Mouse (Mus musculus) lung, adult 2 months (tissue): Measurements from ENCODE around the gene Ankrd44. TPM values are rescaled to one million over a fixed set of nuclear protein-coding genes. Genes with fewer than 3 reads are reported as not detected.

Experiments used
- DNase-seq: peaks from one replicate; pipeline ENCODE4 v3.0.0; 2022
- H3K4me1 ChIP-seq: fragments of 200-500 bp; 2 replicates; pipeline ENCODE4 v1.6.1; 2011; ENCODE audit warnings: low read length; ENCODE audit not compliant: control insufficient read depth, insufficient read depth
- H3K4me3 ChIP-seq: fragments of 200-500 bp; replicated peaks from 2 replicates; pipeline ENCODE3; 2011; ENCODE audit warnings: low read depth, mild to moderate bottlenecking, control low read depth, low read length; ENCODE audit errors: extremely low read depth
- CTCF ChIP-seq: fragments of 200-500 bp; IDR thresholded peaks from 2 replicates; pipeline ENCODE4 v1.5.1; 2011; ENCODE audit warnings: mild to moderate bottlenecking, low read length, control low read depth; ENCODE audit not compliant: insufficient read depth
- POLR2A ChIP-seq: fragments of 200-500 bp; IDR thresholded peaks from 2 replicates; pipeline ENCODE4 v1.6.1; 2011; ENCODE audit warnings: low read depth, mild to moderate bottlenecking, control low read depth, low read length, borderline replicate concordance; ENCODE audit errors: extremely low read depth
- WGBS: fragments of 180-500 bp; shearing (Covaris S2); methylation state at CpG from one replicate; pipeline ENCODE4 v1.1.7; 2018; 5-methylcytosine and 5-hydroxymethylcytosine counted together
- polyA plus RNA-seq: library from polyadenylated mRNA; depleted of rRNA; stranded (reverse); fragments of >200 nt; gene quantifications from 2 replicates; pipeline ENCODE4 v1.2.3, GENCODE M21; 2012

Ankrd44 gene
- polyA plus RNA-seq, 1 experiment = 67.3 TPM

- peaks cover 11% of the 10 kb centered on the region for H3K4me1 ChIP-seq
- no peak overlapping the region for H3K4me3 ChIP-seq
- TF ChIP-seq POLR2A (no peak), CTCF (no peak)
- no peak for DNase-seq
- WGBS = 74% methylated on average over 1 of the region's 1 CpGs
These were observed 246.6 kb downstream of the Ankrd44 start for GRCm38 (mm10) chr1:54679556-54679955.

- 80% methylated on average over 1 of the region's 1 CpGs for WGBS
- H3K4me3 ChIP-seq = no peak overlapping the region
- peaks cover 8% of the 10 kb centered on the region for H3K4me1 ChIP-seq
- TF ChIP-seq CTCF (no peak), POLR2A (no peak)
- no peak for DNase-seq
These were observed 248.2 kb downstream of the Ankrd44 start for GRCm38 (mm10) chr1:54678037-54678436.

- DNase-seq = no peak
- 60% methylated on average over 5 of the region's 5 CpGs for WGBS
- TF ChIP-seq CTCF = no peak
- no peak for TF ChIP-seq POLR2A
- Histone ChIP-seq H3K4me1 (peaks cover 6% of the 10 kb centered on the region; the same call in 1 of the 2 replicates), H3K4me3 (no peak overlapping the region)
These were observed 250.7 kb downstream of the Ankrd44 start for GRCm38 (mm10) chr1:54675478-54675877.

- Histone ChIP-seq H3K4me3 (no peak overlapping the region), H3K4me1 (no peaks in the 10 kb centered on the region; the same call in 1 of the 2 replicates)
- DNase-seq = no peak
- WGBS = 63% methylated on average over 2 of the region's 2 CpGs
- TF ChIP-seq POLR2A = no peak
- TF ChIP-seq CTCF = no peak
These were observed 258.2 kb downstream of the Ankrd44 start for GRCm38 (mm10) chr1:54667991-54668390.

- no peaks in the 10 kb centered on the region; the same call in 1 of the 2 replicates for H3K4me1 ChIP-seq
- 62% methylated on average over 8 of the region's 8 CpGs for WGBS
- no peak for DNase-seq
- peak; percentile 49; the same call in 1 of the 2 replicates for TF ChIP-seq CTCF
- no peak for TF ChIP-seq POLR2A
- H3K4me3 ChIP-seq = no peak overlapping the region
These were observed 260.4 kb downstream of the Ankrd44 start for GRCm38 (mm10) chr1:54665582-54666405.

DNA sequence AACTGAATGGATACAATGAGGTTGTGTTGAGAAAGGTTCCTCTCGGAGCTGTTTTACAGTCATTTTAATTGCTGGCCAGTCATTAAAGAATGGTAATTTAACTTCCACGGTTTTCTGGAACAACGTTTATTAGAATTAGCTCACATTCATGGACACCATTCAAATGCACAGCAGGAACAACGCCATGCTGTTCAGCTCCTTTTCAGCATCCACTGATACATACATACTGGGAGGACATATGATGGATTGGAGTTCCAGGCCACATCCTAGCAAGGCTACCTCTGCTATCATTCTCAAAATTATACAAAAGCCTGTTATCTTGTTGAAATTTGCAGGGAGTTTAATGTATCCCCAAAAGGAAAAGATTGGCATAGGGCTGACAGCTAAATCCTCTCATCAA, 261.1 kb downstream of the Ankrd44 start:
- TF ChIP-seq POLR2A (no peak), CTCF (no peak)
- no peaks in the 10 kb centered on the region; the same call in 1 of the 2 replicates for H3K4me1 ChIP-seq
- DNase-seq = no peak
- 85% methylated on average over 4 of the region's 4 CpGs for WGBS
- H3K4me3 ChIP-seq = no peak overlapping the region

GRCm38 (mm10) chr1:54660674-54661073, 265.5 kb downstream of the Ankrd44 start:
- no peak for TF ChIP-seq POLR2A
- no peak for TF ChIP-seq CTCF
- Histone ChIP-seq H3K4me3 (no peak overlapping the region), H3K4me1 (no peaks in the 10 kb centered on the region; the same call in 1 of the 2 replicates)
- 74% methylated on average over 6 of the region's 6 CpGs for WGBS
- DNase-seq = no peak

GRCm38 (mm10) chr1:54658558-54658957, 267.6 kb downstream of the Ankrd44 start:
- DNase-seq = no peak
- H3K4me1 ChIP-seq = no peaks in the 10 kb centered on the region; the same call in 1 of the 2 replicates
- H3K4me3 ChIP-seq = no peak overlapping the region
- no peak for TF ChIP-seq POLR2A
- no peak for TF ChIP-seq CTCF
- WGBS = 86% methylated on average over 4 of the region's 4 CpGs

DNA sequence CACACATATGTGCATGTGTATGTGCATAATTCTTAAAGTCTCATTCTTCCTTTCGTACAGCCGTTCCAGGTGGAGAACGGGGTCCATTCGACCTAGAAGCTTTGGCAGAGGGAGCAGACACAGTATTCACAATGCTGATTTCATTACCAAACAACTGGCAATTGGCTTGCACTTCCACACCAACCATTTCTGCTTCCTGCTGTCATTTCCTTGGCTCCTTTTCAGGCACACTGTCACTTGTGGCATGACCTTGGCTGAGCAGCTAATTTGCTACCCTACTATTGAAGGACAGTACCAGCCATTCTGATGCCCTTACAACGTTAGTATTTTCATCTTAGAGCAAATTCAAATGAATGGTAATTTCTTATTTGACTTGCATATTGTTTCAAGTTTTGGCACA, 277.9 kb downstream of the Ankrd44 start:
- Histone ChIP-seq H3K4me1 (peaks cover 2% of the 10 kb centered on the region), H3K4me3 (no peak overlapping the region)
- 63% methylated on average over 5 of the region's 5 CpGs for whole genome bisulfite sequencing
- no peak for TF ChIP-seq CTCF
- no peak for DNase-seq

- DNase-seq = no peak
- no peak for TF ChIP-seq CTCF
- no peak for TF ChIP-seq POLR2A
- peaks cover 2% of the 10 kb centered on the region for H3K4me1 ChIP-seq
- H3K4me3 ChIP-seq = no peak overlapping the region
- 48% methylated on average over 3 of the region's 3 CpGs for WGBS
These were observed 278.8 kb downstream of the Ankrd44 start for GRCm38 (mm10) chr1:54647335-54647745.
